In the genomic region with DNA sequence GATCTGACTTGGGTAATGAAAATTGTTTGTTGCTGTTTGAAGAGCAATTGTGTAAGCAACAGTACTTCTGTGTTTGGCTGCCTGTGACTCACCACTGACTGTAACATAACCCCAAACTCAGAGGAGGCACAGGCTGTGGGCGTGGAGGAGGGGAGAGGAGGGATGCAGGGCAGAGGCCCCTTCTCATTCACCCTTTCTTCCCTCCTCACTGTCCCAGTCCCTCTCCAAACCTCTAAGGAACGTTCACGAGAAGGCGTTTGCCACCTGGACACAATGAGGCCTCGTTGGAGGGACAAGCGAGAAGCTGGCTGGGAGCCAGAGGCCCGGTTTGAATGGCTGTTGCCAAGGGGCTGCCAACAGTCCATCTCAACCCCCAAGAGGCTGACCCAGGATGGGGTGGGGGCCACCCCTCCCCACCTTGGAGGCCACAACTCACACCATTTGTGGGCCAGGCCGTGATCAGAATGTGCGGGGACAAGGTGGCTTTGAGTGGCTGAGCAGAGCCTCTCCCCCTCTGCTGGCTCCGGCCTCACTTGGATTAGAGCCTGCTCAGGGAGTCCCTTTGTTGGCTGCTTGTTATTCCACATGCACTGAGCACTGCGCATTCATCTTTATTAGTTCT, we compare ENCODE assay signal across 8 mouse cellular contexts.
DNase-seq lines count a peak whose midpoint lies in the region; ATAC-seq and TF ChIP-seq lines count a peak whose summit lies in the region.

No protein-coding gene starts in this region.

- TF ChIP-seq POLR2A in spleen, adult 2 months (IDR thresholded peaks at IDR 0.05; ENCODE audit: low read depth, low read length): no peak
- no peak for TF ChIP-seq POLR2A in thymus, adult 2 months (IDR thresholded peaks at IDR 0.05; ENCODE audit: control insufficient read depth, extremely low read depth, insufficient read depth, low read length, poor library complexity)

- peak; percentile 75 for ATAC-seq in heart, embryonic 16.5 days (replicated peaks; ENCODE audit: extremely low read depth, insufficient read depth, low FRiP score)

- TF ChIP-seq CTCF in spleen, adult 2 months (IDR thresholded peaks at IDR 0.05; ENCODE audit: extremely low read depth, insufficient read depth, insufficient read length, insufficient replicate concordance): no peak
- TF ChIP-seq CTCF in thymus, adult 2 months (IDR thresholded peaks at IDR 0.05; ENCODE audit: borderline replicate concordance, control insufficient read depth, extremely low read depth, insufficient read depth, low read length, poor library complexity): no peak

- H3K4me2 ChIP-seq in heart, embryonic 16.5 days (ENCODE audit: low read depth, low read length): peak overlapping the region; percentile 49; the same call in 1 of the 2 replicates

- no peaks in the 10 kb centered on the region for H3K4me1 ChIP-seq in spleen, adult 2 months (ENCODE audit: control insufficient read depth, insufficient read depth, insufficient read length)
- H3K4me1 ChIP-seq in forebrain, embryonic 10.5 days: peaks cover 37% of the 10 kb centered on the region
- H3K4me1 ChIP-seq in heart, embryonic 16.5 days (ENCODE audit: control insufficient read depth, insufficient read depth, low read length): peaks cover 21% of the 10 kb centered on the region
- H3K4me1 ChIP-seq in thymus, adult 2 months (replicated peaks; ENCODE audit: control insufficient read depth, insufficient read depth, low read length): no peaks in the 10 kb centered on the region

- H3K4me3 ChIP-seq in spleen, adult 2 months (ENCODE audit: extremely low read depth, insufficient read depth, insufficient read length): no peak overlapping the region
- peak overlapping the region; percentile 22; the same call in 1 of the 2 replicates for H3K4me3 ChIP-seq in forebrain, embryonic 10.5 days
- H3K4me3 ChIP-seq in heart, embryonic 16.5 days (ENCODE audit: low read length): no peak overlapping the region
- no peak overlapping the region for H3K4me3 ChIP-seq in thymus, adult 2 months (ENCODE audit: control insufficient read depth, insufficient read depth, low read length)

- no peaks in the 10 kb centered on the region for H3K9me3 ChIP-seq in forebrain, embryonic 10.5 days
- H3K9me3 ChIP-seq in heart, embryonic 16.5 days (replicated peaks; ENCODE audit: control insufficient read depth, low read length): no peaks in the 10 kb centered on the region

- H3K36me3 ChIP-seq in spleen, adult 2 months (ENCODE audit: control insufficient read depth, insufficient read depth, low read length): no peaks in the 10 kb centered on the region
- no peaks in the 10 kb centered on the region for H3K36me3 ChIP-seq in forebrain, embryonic 10.5 days (replicated peaks)
- H3K36me3 ChIP-seq in heart, embryonic 16.5 days (ENCODE audit: control insufficient read depth, insufficient read depth): no peaks in the 10 kb centered on the region
- no peaks in the 10 kb centered on the region for H3K36me3 ChIP-seq in thymus, adult 2 months (ENCODE audit: control insufficient read depth, insufficient read depth, low read length)

- DNase-seq in spleen, adult 2 months (ENCODE audit: low read depth in 1 of 2, low spot score in 2 of 2): no peak
- no peak for DNase-seq in spleen, postnatal 10 days (ENCODE audit: low spot score in 2 of 2)
- peak; percentile 67 for DNase-seq in forebrain, embryonic 10.5 days (ENCODE audit: extremely low spot score, low spot score)
- DNase-seq in layer of hippocampus, adult 8-10 months (ENCODE audit: low spot score in 2 of 2): peak; percentile 43 to 68
- DNase-seq in lung, postnatal 14 days: peak; percentile 55
- DNase-seq in right cerebral cortex, adult 2 months (ENCODE audit: low spot score in 2 of 2): peak; percentile 12 to 46
- DNase-seq in thymus, adult 2 months: no peak

- H3K27ac ChIP-seq in spleen, adult 2 months (ENCODE audit: insufficient read depth, low read length): peak overlapping the region; percentile 39; the same call in 1 of the 2 replicates
- H3K27ac ChIP-seq in forebrain, embryonic 10.5 days: peak overlapping the region; percentile 87
- H3K27ac ChIP-seq in heart, embryonic 16.5 days (ENCODE audit: low read length): peak overlapping the region; percentile 96
- H3K27ac ChIP-seq in thymus, adult 2 months (ENCODE audit: control insufficient read depth, insufficient read depth, low read length): no peak overlapping the region; the same call in 1 of the 2 replicates

- H3K9ac ChIP-seq in heart, embryonic 16.5 days (ENCODE audit: low read length): peak overlapping the region; percentile 63

- no peaks in the 10 kb centered on the region for H3K27me3 ChIP-seq in spleen, adult 2 months (ENCODE audit: control insufficient read depth, insufficient read depth, low read length)
- H3K27me3 ChIP-seq in forebrain, embryonic 10.5 days (ENCODE audit: poor library complexity, severe bottlenecking): peaks cover 89% of the 10 kb centered on the region
- H3K27me3 ChIP-seq in heart, embryonic 16.5 days (ENCODE audit: control insufficient read depth, insufficient read depth, low read length): no peaks in the 10 kb centered on the region
- H3K27me3 ChIP-seq in thymus, adult 2 months (ENCODE audit: control insufficient read depth, insufficient read depth, low read length): no peaks in the 10 kb centered on the region

- WGBS in spleen, adult 2 months: 85% methylated on average over 11 of the region's 11 CpGs
- 24% methylated on average over 11 of the region's 11 CpGs for WGBS in forebrain, embryonic 10.5 days
- WGBS in heart, embryonic 16.5 days: 12% methylated on average over 11 of the region's 11 CpGs
- 81% methylated on average over 11 of the region's 11 CpGs for WGBS in thymus, adult 2 months

Comparison
In these comparisons a context has a peak if more than half of its experiments do, and no peak if none do; other contexts are left out.
1. DNase-seq: peak in forebrain, embryonic 10.5 days (single experiment), layer of hippocampus, adult 8-10 months (2 of 2), lung, postnatal 14 days (single experiment) and right cerebral cortex, adult 2 months (2 of 2); none in spleen, adult 2 months (0 of 2), spleen, postnatal 10 days (0 of 2) and thymus, adult 2 months (single experiment).